In the genomic region with DNA sequence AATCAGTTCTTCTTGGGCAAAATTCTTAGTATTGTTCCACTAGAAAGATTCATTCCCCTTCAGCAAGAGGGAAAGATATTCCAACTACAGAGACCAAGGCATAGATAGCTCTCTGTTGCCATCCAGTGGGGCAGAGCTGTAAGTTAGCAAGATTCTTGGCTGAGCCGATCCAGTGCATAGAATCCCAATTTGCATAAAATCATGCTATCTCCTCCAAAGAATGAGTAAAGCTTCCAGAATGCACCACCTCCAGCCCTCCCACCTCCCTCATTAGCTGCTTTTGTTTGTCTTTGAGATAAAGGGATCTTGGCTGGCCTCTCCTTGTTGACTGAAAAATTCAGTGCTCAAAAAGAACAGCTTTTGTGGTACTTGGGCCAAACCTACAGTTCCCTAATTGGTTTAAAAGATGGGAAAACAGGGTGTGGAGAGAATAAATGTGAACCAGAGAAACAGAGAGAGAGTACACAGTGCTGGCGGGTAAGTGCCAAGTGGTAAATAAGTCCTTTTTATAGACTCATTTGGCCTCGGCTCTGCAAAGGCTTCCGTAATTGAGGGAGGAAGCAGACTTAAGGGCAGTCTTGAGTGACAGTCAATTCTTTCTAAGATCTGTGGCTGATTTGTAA, we compare ENCODE assay signal across 9 mouse cellular contexts.
DNase-seq lines count a peak whose midpoint lies in the region; ATAC-seq and TF ChIP-seq lines count a peak whose summit lies in the region.
"Had no signal": no experiment of that assay in that cellular context is flagged by ENCODE, and none has a peak within 500 bp of the region (broad histone marks: within the 10 kb centered on the region; RNA-seq: fewer than 3 reads in every experiment).

No protein-coding gene starts in this region.

- WGBS in hindbrain, embryonic 10.5 days = 43% methylated on average over 4 of the region's 4 CpGs
- 50% methylated on average over 4 of the region's 4 CpGs for WGBS in hindbrain, embryonic 13.5 days
- 24% methylated on average over 4 of the region's 4 CpGs for WGBS in intestine, postnatal 0 days

- no peaks in the 10 kb centered on the region for H3K9me3 ChIP-seq in hindbrain, embryonic 10.5 days
- H3K9me3 ChIP-seq in hindbrain, embryonic 13.5 days = no peaks in the 10 kb centered on the region
- no peaks in the 10 kb centered on the region for H3K9me3 ChIP-seq in intestine, postnatal 0 days (ENCODE audit: control insufficient read depth)
- H3K9me3 ChIP-seq: liver, embryonic 13.5 days had no signal

- H3K4me2 ChIP-seq in hindbrain, embryonic 13.5 days = no peak overlapping the region
- no peak overlapping the region for H3K4me2 ChIP-seq in intestine, postnatal 0 days (replicated peaks; ENCODE audit: low read depth)
- H3K4me2 ChIP-seq: liver, embryonic 13.5 days had no signal

- H3K4me1 ChIP-seq in hindbrain, embryonic 10.5 days (replicated peaks) = peaks cover 7% of the 10 kb centered on the region; the same call in 1 of the 2 replicates
- peaks cover 6% of the 10 kb centered on the region; the same call in 1 of the 2 replicates for H3K4me1 ChIP-seq in hindbrain, embryonic 13.5 days (replicated peaks)
- no peaks in the 10 kb centered on the region for H3K4me1 ChIP-seq in intestine, postnatal 0 days (replicated peaks; ENCODE audit: control insufficient read depth, insufficient read depth, low read length)
- H3K4me1 ChIP-seq: liver, embryonic 13.5 days had no signal

- no peak overlapping the region for H3K9ac ChIP-seq in hindbrain, embryonic 13.5 days
- H3K9ac ChIP-seq in intestine, postnatal 0 days (ENCODE audit: low read depth, low read length) = no peak overlapping the region
- H3K9ac ChIP-seq: liver, embryonic 13.5 days had no signal

- no peaks in the 10 kb centered on the region for H3K36me3 ChIP-seq in hindbrain, embryonic 10.5 days
- no peaks in the 10 kb centered on the region for H3K36me3 ChIP-seq in hindbrain, embryonic 13.5 days
- H3K36me3 ChIP-seq in intestine, postnatal 0 days (ENCODE audit: control insufficient read depth, insufficient read depth) = no peaks in the 10 kb centered on the region
- H3K36me3 ChIP-seq: liver, embryonic 13.5 days had no signal

- intact Hi-C loops in left cerebral cortex, postnatal 25 days (cut with DNase I) = loop anchor here (2.0 to 10.0 kb wide), 3 partner anchors 252 to 410 kb away; no protein-coding TSS in a partner anchor

- no peak for ATAC-seq in hindbrain, embryonic 13.5 days (ENCODE audit: low FRiP score)
- ATAC-seq in intestine, postnatal 0 days = no peak

- H3K27me3 ChIP-seq in hindbrain, embryonic 10.5 days (ENCODE audit: insufficient read depth, poor library complexity, severe bottlenecking) = peaks cover 30% of the 10 kb centered on the region
- H3K27me3 ChIP-seq in hindbrain, embryonic 13.5 days = peaks cover 3% of the 10 kb centered on the region; the same call in 1 of the 2 replicates
- H3K27me3 ChIP-seq in intestine, postnatal 0 days (replicated peaks; ENCODE audit: control insufficient read depth, insufficient read depth, low read length) = no peaks in the 10 kb centered on the region
- H3K27me3 ChIP-seq: liver, embryonic 13.5 days had no signal

- TF ChIP-seq CTCF in intestine, postnatal 0 days (IDR thresholded peaks at IDR 0.05; ENCODE audit: low read depth) = peak; percentile 85

- no peak overlapping the region for H3K27ac ChIP-seq in hindbrain, embryonic 10.5 days
- H3K27ac ChIP-seq in hindbrain, embryonic 13.5 days = no peak overlapping the region
- H3K27ac ChIP-seq in intestine, postnatal 0 days (ENCODE audit: low read depth, low read length) = no peak overlapping the region
- H3K27ac ChIP-seq: liver, embryonic 13.5 days had no signal

- DNase-seq in hindbrain, embryonic 10.5 days (ENCODE audit: low spot score) = peak; percentile 57
- DNase-seq in cerebellum, adult 18-20 months = peak; percentile 24 to 26
- peak; percentile 65 for DNase-seq in forelimb bud, embryonic 11.5 days (ENCODE audit: low read depth, low spot score)
- DNase-seq in left cerebral cortex, postnatal 25 days (ENCODE audit: low spot score in 2 of 2) = peak; percentile 55 to 84
- DNase-seq in ovary, postnatal 14 days (ENCODE audit: low spot score) = peak; percentile 38
- DNase-seq in spleen, adult 12 weeks (ENCODE audit: low spot score) = no peak
- DNase-seq: liver, embryonic 13.5 days had no signal

- H3K4me3 ChIP-seq in hindbrain, embryonic 10.5 days = no peak overlapping the region
- H3K4me3 ChIP-seq in hindbrain, embryonic 13.5 days = no peak overlapping the region
- H3K4me3 ChIP-seq in intestine, postnatal 0 days (ENCODE audit: low read depth, low read length) = no peak overlapping the region
- H3K4me3 ChIP-seq: liver, embryonic 13.5 days had no signal
